Mouse (Mus musculus) MEL (cell line): ENCODE data around the gene Grb10.

Source experiments
- CTCF ChIP-seq, 3 experiments: IDR thresholded peaks in 2 of 3; conservative IDR thresholded peaks in 1 of 3; 2 replicates each; pipeline ENCODE4 v1.5.1; 2011 to 2012; ENCODE audit warnings: low read length in 3 of 3, low read depth in 2 of 3, mild to moderate bottlenecking in 2 of 3, improper control_type of control experiment in 1 of 3, inconsistent platforms in 1 of 3, mixed read lengths in 1 of 3, moderate library complexity in 1 of 3; ENCODE audit not compliant: control insufficient read depth in 1 of 3, insufficient read depth in 1 of 3, poor library complexity in 1 of 3, severe bottlenecking in 1 of 3
- ETS1 ChIP-seq: IDR thresholded peaks from 2 replicates; pipeline ENCODE4 v1.6.1; 2012; ENCODE audit warnings: low read depth, mild to moderate bottlenecking, inconsistent platforms, low read length, improper control_type of control experiment, moderate library complexity
- GABPA ChIP-seq: IDR thresholded peaks from 2 replicates; pipeline ENCODE4 v1.6.1; 2012; ENCODE audit warnings: low read depth, mild to moderate bottlenecking, inconsistent platforms, low read length, improper control_type of control experiment, moderate library complexity
- HCFC1 ChIP-seq: IDR thresholded peaks from 2 replicates; pipeline ENCODE4 v1.6.1; 2012; ENCODE audit warnings: low read depth, mild to moderate bottlenecking, inconsistent platforms, low read length, improper control_type of control experiment, moderate library complexity
- MAFK ChIP-seq: IDR thresholded peaks from 2 replicates; pipeline ENCODE4 v1.6.1; 2011; ENCODE audit warnings: low read depth, mild to moderate bottlenecking, low read length, improper control_type of control experiment, borderline replicate concordance
- MAX ChIP-seq: IDR thresholded peaks from 2 replicates; pipeline ENCODE4 v1.6.1; 2011; ENCODE audit warnings: low read length, improper control_type of control experiment
- POLR2A ChIP-seq, 2 experiments: IDR thresholded peaks; 2 replicates each; pipeline ENCODE4 v1.6.1; 2011 to 2012; ENCODE audit warnings: low read length in 2 of 2, mild to moderate bottlenecking in 2 of 2, control low read depth in 1 of 2, improper control_type of control experiment in 1 of 2, low read depth in 1 of 2, moderate library complexity in 1 of 2; ENCODE audit not compliant: control insufficient read depth in 1 of 2, insufficient read depth in 1 of 2, poor library complexity in 1 of 2
- TBP ChIP-seq: IDR thresholded peaks from 2 replicates; pipeline ENCODE4 v1.8.0; 2011; ENCODE audit warnings: low read depth, low read length, improper control_type of control experiment
- ZMIZ1 ChIP-seq: IDR thresholded peaks from 2 replicates; pipeline ENCODE4 v1.6.1; 2012; ENCODE audit warnings: low read depth, mild to moderate bottlenecking, inconsistent platforms, low read length, improper control_type of control experiment, moderate library complexity

DNA sequence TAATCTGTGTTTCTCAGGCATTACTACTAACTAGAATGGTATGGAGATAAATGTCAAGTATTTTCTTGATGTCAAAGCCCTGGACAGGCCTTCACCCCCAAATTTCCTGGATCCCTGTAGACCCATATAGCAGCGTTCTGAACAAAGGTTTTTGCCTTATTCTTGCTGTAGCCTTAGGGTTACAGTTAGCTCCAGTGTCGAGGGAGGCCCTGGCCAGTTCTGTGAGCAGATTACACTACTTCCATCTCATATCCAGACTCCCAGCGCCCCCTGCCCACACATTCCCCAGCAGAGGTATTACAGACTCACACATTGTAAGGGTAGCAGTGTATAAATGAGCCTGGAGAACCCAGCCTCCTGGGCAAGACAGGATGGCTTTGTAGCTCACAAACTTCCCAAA lies 615 bp upstream of the Grb10 start:
- TF ChIP-seq POLR2A (IDR thresholded peaks at IDR 0.05; ENCODE audit: control insufficient read depth in 1 of 2, insufficient read depth in 1 of 2, low read depth in 1 of 2, low read length in 2 of 2, poor library complexity in 1 of 2) (no peak), CTCF (IDR thresholded peaks at IDR 0.05 in 2 of 3, conservative IDR thresholded peaks at IDR 0.05 in 1 of 3; ENCODE audit: control insufficient read depth in 1 of 3, insufficient read depth in 1 of 3, low read depth in 2 of 3, low read length in 3 of 3, poor library complexity in 1 of 3, severe bottlenecking in 1 of 3) (no peak), ZMIZ1 (no peak), HCFC1 (no peak), ETS1 (no peak), MAFK (no peak), GABPA (no peak), MAX (no peak), TBP (no peak)
